Mouse (Mus musculus): Measurements from ENCODE around the gene Cdc42se1.

DNA sequence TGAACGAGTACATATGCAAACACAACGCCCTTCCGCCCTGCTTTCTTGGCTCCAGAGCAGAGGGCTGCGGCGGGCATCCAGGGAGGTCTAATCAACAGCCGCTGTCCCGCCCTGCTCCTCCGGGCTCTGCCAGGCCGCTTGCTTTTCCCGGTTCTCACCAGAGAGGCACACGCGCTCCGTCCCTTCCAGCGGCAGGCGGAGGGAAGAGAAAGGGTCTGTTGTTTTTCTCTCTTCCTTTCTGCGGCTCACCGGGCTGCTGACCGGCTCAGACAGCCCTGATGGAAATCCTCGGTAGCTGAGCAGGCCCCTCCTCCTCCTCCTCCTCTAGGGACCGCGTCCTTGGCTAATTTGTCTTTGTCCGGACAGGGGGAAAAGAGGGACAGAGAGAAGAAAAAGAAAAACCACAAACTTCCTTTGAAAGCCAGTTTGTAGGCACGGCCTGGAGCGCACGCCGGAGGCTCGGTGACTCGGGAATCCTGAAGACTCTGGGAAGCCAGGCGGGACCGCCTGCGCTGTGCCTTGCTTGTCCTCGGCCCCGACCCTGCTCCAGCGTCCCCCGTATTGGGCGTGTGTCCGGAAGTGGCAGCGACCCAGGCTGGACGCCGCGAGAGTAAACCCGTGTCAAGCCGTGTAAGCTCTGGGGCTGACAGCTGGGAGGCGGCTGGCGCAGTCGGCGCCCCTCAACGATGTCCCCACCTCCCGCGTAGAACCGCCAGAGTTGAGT, 54.5 kb downstream of the Cdc42se1 start:
- no peak for TF ChIP-seq CTCF (IDR thresholded peaks at IDR 0.05; ENCODE audit: control insufficient read depth, insufficient read depth, insufficient read length)
- TF ChIP-seq MYOD1 (IDR thresholded peaks at IDR 0.05; ENCODE audit: control insufficient read depth, insufficient read length, low read depth), result no peak

Measured in C2C12 (cell line).